Mouse (Mus musculus): ENCODE data around the gene Cpox.
A peak's percentile ranks its signal among the peaks of the same experiment; 100 is the strongest.
"Not testable (repeated sequence)": the region's sequence is repeated elsewhere in the genome, so short reads cannot be mapped to it uniquely, and the experiment has no call there.

The Cpox gene

GRCm38 (mm10) chr16:58669917-58670630, at the start of gene Cpox:
Gene Cpox (plus strand): TSS chr16:58670292.
- peak; percentile 77 to 82 for DNase-seq (ENCODE audit: low spot score in 2 of 2)

- DNase-seq (ENCODE audit: low spot score in 2 of 2), result no peak
Measured at GRCm38 (mm10) chr16:58622377-58622776, 47.7 kb upstream of the Cpox start.

GRCm38 (mm10) chr16:58623114-58623513, 47.0 kb upstream of the Cpox start:
- DNase-seq (ENCODE audit: low spot score in 2 of 2), result no peak

- peak in 1 of 2 experiments; percentile 3 for DNase-seq (ENCODE audit: low spot score in 2 of 2)
Measured at GRCm38 (mm10) chr16:58623944-58624343, 46.1 kb upstream of the Cpox start.

GRCm38 (mm10) chr16:58627597-58628335, 42.3 kb upstream of the Cpox start:
- DNase-seq (ENCODE audit: low spot score in 2 of 2), result no peak

DNA sequence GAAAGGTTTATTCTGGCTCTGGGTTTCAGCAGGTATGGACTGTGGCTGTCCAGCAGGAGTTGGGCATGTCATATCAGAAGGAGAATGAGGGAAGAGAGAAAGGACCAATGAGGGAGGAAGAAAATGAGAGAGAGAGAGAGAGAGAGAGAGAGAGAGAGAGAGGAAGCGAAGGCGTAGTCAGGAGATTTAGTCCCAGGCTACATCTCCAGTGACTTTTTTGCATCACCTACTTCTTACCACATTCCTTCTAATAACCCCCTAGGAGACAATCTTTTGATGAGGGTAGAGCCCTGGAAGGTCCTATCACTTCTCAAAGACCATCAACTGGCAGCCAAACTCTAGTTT, 41.8 kb upstream of the Cpox start:
- DNase-seq (ENCODE audit: low spot score in 2 of 2), result no peak

DNA sequence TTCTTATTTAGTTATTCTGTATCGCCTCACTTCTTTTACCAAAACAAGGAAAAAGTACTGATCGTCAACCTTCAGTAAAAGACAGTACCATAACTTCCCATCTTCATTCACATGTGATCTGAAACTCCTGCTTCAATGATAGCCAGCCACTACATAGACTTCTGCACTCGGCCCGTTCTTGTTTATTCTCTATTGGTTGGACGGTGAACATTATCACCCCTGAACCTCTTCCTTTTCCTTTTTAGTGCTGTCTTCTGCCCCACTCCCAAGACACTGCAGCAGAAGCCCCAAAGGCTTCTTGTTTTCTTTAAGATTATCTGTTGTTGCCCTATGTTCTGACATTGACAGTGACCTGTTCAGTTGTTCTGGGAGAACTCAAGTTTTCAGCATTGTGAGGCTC, 41.1 kb upstream of the Cpox start:
- no peak for DNase-seq (ENCODE audit: low spot score in 2 of 2)

GRCm38 (mm10) chr16:58629736-58630135, 40.4 kb upstream of the Cpox start:
- no peak for DNase-seq (ENCODE audit: low spot score in 2 of 2)

GRCm38 (mm10) chr16:58635866-58636265, 34.2 kb upstream of the Cpox start:
- no peak for DNase-seq (ENCODE audit: low spot score in 2 of 2)

- DNase-seq (ENCODE audit: low spot score in 2 of 2), result no peak
Measured at GRCm38 (mm10) chr16:58637448-58637847, 32.6 kb upstream of the Cpox start.

GRCm38 (mm10) chr16:58638016-58638415, 32.1 kb upstream of the Cpox start:
- DNase-seq (ENCODE audit: low spot score in 2 of 2), result no peak

- DNase-seq (ENCODE audit: low spot score in 2 of 2), result no peak
Measured at GRCm38 (mm10) chr16:58638689-58639175, 31.4 kb upstream of the Cpox start, which contains the start of gene E330017A01Rik. Gene E330017A01Rik (minus strand): TSS chr16:58638739.

DNA sequence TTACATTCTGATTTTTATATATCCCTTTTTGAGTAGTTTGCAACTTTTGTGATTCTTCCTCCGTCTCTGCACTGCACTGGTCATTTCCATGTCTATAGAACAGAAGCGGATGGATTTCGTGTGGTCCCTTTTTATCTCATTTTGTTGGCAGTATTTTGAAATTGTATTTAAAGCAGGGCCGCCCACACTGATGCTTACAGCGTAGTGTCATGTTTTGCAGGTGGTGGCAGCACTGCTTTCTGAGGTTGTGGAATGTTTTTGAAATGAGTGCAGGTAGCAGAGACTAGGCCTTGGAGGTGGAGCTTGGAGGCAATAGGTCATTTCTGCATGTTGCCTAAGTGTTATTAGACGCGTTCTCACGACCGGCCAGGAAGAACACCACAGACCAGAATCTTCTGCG, 20.1 kb upstream of the Cpox start:
- no peak for DNase-seq (ENCODE audit: low spot score in 2 of 2)

- DNase-seq (ENCODE audit: low spot score in 2 of 2), result no peak
Measured at GRCm38 (mm10) chr16:58655751-58656150, 14.3 kb upstream of the Cpox start.

DNA sequence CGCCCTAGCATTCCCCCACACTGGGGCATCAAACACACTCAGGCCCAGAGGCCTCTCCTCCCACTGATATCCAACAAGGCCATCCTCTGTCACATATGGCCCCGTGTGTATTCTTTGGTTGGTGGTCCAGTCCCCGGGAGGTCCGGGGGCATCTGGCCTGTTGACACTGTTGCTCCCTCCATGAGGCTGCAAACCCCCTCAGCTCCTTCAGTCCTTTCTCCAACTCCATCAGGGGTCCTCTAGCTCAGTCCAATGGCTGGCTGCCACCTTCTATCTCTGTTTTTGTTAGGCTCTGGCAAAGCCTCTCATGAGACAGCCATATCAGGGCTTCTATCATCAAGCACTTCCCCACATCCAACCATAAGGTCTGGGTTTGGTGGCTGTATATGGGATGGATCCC, 13.6 kb upstream of the Cpox start:
- no peak for DNase-seq (ENCODE audit: low spot score in 2 of 2)

DNA sequence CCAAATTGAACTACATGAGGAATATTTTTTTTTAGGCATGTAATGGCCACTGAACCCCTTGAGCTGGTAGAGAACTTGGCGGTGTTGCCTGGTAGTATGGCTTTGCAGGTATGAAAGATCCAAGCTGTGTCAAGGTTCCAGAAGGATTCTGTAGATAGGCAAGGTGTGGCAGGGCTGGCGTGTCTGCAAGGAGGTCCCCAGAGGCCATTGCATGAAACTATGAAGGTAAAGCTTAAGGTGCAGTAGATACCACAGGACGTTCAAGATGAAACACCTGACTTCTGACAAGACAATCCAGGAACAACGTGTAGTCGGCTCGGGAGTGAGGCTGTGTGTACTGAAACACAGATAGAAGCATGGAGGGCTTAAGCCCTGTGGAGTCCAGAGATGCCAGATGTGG, 11.4 kb upstream of the Cpox start:
- no peak for DNase-seq (ENCODE audit: low spot score in 2 of 2)

DNA sequence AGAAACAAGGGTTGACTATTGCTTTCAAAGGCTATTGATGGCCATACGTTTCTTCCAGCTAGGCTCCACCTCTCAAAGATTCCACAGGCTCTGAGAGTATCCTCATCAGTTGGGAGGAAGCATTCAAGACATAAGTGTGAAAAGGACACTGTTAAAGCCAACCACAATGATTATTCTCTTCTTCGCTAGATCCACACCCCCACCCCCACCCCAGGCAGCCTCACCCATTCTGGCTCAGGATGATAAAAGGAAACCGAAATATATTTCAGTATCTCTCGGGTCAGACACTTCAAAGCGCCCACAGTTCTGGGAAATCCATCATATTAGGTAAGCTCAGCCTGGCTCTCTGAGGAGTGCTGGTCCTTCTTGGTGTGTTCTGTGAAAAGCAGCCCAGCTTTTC, 8.3 kb upstream of the Cpox start:
- no peak for DNase-seq (ENCODE audit: low spot score in 2 of 2)

GRCm38 (mm10) chr16:58662287-58662791, 7.8 kb upstream of the Cpox start:
- DNase-seq (ENCODE audit: low spot score in 2 of 2), result no peak

DNA sequence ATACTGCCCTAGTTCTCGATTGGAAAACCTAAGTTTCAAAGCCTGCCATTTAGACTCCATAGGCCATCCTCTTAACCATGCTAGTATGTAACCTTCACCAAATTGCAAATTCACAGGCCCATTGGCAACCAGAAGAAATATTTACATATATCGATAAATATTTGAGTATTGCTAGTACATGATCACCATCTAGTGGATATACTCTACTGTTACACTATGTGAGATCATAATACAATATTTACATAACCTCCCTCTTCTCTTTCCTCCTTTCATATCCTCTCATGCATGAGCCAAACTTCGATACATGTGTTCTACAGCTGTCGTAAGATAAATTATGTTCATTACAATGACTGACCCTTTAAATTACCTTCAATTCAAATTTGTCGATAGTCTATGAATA, 7.1 kb upstream of the Cpox start:
- no peak for DNase-seq (ENCODE audit: low spot score in 2 of 2)

DNA sequence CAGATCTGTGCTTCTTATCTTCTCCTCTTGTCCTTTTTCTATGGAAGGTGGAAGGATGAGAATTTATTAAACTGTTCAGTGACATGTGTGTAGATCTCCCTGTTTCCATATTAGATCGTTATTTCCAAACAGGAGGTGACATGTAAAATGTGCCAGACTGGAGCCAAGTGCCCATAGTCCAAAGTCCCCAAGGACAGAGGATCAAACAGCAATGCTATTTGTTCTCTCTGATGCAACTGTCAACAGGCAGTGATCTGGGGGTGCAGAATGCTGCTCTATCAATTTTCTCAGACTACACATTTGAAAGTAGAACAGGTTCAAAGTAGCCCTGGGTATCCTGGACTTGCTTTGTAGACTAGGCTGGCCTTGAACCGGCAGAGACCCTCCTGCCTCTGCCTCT, 6.3 kb upstream of the Cpox start:
- DNase-seq (ENCODE audit: low spot score in 2 of 2), result no peak

DNA sequence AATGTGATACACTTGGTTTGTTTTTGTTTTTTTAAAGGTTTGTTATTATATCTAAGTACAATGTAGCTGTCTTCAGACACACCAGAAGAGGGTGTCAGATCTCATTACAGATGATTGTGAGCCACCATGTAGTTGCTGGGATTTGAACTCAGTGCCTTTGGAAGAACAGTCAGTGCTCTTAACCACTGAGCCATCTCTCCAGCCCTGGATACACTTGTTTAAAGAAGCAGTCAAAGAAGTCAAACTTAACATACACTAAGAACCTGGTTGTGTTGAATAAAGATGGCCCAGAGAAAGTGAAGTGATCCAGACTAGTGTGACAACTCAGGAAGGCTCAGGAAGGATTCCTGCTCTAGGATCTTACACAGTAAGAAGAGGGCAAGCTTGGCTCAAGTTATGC, 5.0 kb upstream of the Cpox start:
- not testable (repeated sequence) for DNase-seq (ENCODE audit: low spot score in 2 of 2)

DNA sequence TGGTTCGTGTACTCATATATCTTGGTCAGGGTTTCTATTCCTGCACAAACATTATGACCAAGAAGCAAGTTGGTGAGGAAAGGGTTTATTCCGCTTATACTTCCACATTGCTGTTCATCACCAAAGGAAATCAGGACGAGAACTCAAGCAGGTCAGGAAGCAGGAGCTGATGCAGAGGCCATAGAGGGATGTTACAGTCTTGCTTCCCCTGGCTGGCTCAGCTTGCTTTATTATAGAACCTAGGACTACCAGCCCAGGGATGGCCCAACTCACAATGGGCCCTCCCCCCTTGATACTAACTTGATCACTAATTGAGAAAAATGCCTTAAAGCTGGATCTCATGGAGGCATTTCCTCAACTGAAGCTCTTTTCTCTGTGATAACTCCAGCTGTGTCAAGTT, 3.4 kb upstream of the Cpox start:
- not testable (repeated sequence) for DNase-seq (ENCODE audit: low spot score in 2 of 2)

DNA sequence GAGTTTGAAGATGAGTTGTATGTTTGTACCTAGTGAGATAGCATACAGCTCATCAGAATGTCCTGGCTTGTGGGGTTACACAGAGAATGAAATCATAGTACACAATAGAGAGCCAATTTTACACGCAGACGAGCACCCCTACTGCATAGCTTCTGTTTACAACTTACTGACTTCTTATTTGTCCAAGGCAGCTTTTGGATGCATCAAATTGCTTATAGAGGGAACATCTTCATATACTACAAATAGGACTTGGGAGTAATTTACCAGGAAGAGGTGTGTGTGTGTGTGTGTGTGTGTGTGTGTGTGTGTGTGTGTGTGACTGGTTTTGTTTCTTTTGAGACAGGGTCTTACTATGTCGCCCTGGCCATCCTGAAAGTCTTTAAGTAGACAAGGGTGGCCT, 1.5 kb upstream of the Cpox start:
- DNase-seq (ENCODE audit: low spot score in 2 of 2), result no peak
